Mouse (Mus musculus): ENCODE data around the gene Mcemp1.
A peak's percentile ranks its signal among the peaks of the same experiment; 100 is the strongest.

Gene Mcemp1

DNA sequence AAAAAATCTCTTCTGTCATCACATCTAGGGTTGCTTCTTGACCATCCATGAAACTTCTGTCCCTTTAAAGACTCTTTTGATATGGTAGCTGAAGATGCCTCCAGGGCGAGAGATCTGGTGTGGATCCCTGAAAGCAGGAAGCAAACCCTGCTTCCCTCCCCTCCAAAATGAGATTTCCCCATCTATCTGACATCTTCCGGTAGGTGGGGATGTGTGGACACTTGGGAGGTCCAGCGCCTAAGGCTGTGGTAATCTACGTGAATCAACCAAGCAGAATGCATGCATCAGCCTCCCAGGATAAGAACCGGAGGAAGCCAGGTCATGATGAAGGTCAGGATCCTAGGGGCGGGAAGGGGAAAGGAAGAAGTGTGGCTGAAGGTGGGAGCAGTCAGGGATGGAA is at the start of gene Mcemp1:
Mcemp1 (plus strand) TSS at position 248 of the 400 bp plus-strand sequence.
- DNase-seq = no peak

DNA sequence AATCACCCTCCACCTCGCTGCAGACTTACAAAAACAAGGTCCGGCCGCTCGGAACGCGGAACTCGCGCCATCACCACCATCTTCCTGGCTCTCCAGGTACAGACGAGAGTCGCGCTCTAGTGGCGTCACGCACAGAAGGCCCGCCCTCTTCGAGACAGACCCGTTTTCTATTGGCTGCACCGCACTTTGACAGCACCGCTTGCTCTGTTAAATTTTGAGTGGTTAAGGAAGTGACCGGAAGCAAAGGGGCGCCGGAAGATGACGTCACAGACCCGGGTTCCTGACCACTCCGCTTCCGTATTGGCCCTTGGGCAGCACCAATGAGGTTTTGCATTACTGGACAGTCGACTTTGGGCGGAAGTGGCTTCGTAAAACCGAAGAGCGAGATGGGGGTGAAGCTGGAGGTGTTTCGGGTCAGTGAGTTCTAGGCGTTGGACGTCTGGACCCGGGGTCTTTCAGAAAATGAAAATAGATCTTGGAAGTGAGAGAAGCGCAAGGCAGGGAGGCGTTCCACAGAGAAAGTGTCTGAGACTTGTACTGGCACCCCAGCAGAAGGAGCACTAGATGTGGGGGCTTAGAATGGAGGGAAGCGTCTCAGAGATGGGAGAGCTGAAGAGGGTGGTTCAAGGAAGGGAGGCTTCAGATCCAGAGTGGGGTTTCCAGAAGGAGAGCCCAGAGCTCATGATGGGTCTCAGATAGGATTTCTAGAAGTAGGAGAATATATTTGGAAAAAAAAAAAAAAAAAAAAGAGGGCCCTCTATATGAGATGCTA is 44.2 kb upstream of the Mcemp1 start, which contains the start of the genes Xab2 and Pet100:
Xab2 (minus strand) TSS at position 118 of the 772 bp plus-strand sequence.
Pet100 (plus strand) TSS at position 350 of the 772 bp plus-strand sequence.
- peak; percentile 98 for DNase-seq

DNA sequence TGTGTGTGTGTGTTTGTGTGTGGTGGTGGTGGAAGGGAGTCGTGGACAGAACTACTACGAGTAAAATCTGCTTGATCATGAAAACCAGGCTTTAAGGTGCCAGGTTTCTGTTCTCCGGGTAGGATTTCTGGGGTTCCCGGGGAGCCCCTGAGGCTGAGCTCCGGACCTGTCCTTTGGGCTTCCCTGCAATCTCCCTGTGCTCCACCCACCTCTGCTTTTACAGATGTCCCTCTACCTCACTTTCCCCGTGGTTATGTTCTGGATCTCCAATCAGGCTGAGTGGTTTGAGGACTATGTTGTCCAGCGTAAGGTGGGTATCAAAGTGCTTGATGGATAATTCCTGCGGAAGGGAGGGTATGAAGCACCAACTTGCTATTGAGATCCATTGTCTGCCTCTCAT is 43.4 kb upstream of the Mcemp1 start:
- DNase-seq = no peak

GRCm38 (mm10) chr8:3625445-3625844 is 40.1 kb upstream of the Mcemp1 start, which contains the start of gene Pcp2:
Gene Pcp2, minus strand, starts transcription at chr8:3625545.
- no peak for DNase-seq

GRCm38 (mm10) chr8:3626971-3627370 is 38.6 kb upstream of the Mcemp1 start:
- no peak for DNase-seq

- no peak for DNase-seq
These were observed 37.5 kb upstream of the Mcemp1 start for GRCm38 (mm10) chr8:3628014-3628413.

DNA sequence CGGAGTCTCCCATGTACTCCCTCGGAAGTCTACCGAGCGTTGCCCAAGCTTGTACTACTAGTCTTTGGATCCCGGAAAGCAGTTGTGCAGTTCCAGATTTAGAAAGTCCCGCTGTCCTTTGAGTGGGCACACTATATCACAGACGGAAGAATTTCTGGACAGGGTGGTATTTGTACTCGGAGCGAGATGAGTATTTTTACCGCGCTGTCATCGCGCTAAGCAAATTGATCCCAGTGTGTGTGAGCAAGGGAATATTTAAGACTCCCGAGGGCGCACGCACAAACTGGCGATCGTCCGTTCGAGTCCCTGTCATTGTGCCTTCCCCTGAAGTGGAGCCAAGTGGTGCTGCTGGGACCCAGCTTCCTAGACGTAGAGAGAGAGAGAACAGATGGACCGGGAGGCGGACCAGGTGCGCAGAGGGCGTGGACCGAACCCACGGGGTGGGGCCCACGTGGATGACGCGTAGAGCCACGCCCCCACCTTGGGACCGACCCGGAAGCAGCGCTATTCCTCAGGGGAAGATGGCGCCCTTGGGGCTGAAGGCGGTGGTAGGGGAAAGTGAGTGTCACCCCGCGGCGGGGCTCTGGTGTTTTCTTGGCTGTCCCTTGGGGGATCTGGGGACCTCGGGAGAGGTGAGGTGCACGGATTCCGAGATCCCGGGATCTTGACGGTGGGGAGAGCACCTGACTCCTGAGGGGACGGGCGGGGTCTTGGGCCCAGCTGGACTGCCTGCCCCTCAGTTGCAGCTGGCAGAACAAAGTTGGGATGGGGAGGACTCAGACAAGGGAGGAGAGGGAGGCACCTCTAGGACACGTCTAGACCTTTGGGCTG is 34.7 kb upstream of the Mcemp1 start, which contains the start of gene Stxbp2:
Stxbp2 (plus strand) TSS at position 309 of the 831 bp plus-strand sequence.
- DNase-seq = peak; percentile 70

DNA sequence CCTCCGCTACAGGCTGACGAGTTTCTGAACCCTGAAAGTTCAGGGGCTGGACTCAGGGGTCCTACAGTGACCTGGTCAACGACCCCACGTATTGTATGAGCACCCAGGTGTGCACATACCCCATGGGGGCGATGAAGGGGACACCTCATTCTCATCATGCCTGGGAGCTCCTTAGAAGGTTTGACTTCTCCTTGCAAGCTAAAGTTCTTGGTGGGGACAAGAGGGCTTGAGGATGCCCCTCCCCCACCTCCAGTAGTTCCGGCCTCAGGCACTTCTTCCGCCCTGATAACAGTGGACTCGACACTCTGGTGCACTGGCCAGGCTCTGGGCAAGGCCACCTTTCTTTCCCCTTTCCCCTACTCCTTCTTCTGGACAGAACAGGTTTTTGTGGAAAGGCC is 34.1 kb upstream of the Mcemp1 start:
- no peak for DNase-seq

DNA sequence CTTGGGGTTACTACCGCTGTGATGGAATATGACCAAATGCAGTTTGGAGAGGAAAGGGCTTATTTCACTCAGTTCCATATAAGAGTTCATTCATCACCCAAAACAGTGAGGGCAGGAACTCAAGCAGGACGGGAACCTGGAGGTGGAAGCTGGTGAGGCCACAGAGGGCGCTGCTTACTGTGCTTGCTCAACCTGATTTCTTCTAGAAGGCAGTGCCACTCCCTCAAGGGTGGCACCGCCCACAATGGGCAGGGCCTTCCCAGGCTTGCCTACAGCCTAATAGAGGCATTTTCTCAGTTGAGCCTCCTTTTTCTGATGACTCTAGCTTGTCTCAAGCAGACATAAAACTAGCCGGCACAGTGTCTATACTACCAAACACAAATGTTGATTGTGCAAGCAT is 19.8 kb upstream of the Mcemp1 start:
- peak; percentile 22 for DNase-seq

DNA sequence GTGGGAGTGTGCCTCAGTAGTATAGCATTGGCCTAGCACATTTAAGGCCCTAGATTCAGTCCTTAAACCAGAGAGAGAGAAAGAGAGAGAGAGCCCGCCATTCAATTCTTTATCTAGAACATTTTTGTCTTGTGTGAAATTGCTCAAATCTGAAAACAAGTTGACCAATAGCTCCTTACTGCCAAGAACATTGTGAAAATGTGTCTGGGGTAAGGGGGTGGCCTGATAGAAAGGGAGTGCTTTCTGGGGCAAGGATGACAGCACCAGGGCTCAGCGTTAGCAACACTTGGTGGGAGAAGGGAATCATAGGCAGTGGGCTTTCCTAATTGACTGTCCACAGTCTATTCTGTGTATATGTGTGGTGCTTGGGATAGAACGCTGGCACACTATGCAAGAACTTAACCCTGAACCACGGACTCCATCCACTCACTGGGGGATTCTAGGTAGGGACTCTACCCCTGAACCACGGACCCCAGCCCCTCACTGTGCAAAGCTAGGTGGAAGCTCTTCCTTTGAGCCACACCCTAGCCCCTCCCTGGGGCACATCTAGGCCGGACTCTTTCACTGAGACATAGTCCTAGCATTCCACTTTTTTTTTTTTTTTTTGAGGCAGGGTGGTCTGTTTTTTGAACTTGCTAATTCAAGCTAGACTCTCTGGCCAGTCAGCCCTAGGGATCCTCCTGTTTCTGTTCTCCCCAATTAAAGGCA is 18.6 kb upstream of the Mcemp1 start:
- DNase-seq = no peak

- no peak for DNase-seq
These were observed 18.0 kb upstream of the Mcemp1 start for GRCm38 (mm10) chr8:3647561-3647960.

DNA sequence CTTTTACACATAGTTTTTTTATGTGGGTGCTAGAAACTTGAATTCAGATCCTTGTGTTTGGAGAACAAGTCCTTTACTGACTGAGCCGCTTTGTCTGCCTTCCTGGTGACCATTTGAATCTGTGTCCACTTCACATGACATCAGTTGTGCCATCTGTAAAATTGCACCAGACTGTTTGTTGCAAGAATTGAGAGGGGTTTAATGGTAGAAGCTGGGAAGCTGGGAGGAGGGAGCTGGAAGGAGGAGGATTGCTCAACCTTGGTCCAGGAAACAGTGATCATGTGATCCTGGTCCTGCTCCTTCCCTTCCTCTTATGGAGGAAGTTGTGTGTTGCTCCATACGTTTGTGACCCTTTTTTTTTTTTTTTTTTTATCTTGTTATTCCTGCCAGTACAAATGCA is 17.3 kb upstream of the Mcemp1 start:
- DNase-seq = no peak

GRCm38 (mm10) chr8:3648990-3649389 is 16.6 kb upstream of the Mcemp1 start:
- DNase-seq = no peak

GRCm38 (mm10) chr8:3652845-3653244 is 12.7 kb upstream of the Mcemp1 start:
- no peak for DNase-seq

- DNase-seq = no peak
These were observed 10.6 kb upstream of the Mcemp1 start for GRCm38 (mm10) chr8:3654726-3655508.

DNA sequence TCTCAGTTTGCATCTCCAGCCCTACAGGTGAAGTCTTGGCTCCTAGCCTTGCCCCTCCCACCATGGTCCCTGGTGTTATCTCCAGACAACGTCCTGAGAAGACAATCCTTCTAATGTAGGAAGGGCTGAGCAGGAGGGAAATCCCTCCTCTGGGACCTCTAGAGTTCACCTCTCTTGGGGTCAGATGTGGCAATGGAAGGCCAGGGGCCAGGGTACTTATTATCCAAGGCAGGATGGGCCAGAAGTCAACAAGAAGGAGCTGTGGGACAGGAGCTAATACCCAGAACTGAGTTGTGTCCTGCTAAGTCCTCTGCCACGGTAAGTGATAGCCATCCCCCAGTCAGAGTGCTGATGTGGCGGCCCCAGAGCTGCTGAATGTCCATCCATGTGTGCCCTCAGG is 10.0 kb upstream of the Mcemp1 start, which contains the start of gene Retn:
Retn (plus strand) TSS at position 245 of the 400 bp plus-strand sequence.
- no peak for DNase-seq

DNA sequence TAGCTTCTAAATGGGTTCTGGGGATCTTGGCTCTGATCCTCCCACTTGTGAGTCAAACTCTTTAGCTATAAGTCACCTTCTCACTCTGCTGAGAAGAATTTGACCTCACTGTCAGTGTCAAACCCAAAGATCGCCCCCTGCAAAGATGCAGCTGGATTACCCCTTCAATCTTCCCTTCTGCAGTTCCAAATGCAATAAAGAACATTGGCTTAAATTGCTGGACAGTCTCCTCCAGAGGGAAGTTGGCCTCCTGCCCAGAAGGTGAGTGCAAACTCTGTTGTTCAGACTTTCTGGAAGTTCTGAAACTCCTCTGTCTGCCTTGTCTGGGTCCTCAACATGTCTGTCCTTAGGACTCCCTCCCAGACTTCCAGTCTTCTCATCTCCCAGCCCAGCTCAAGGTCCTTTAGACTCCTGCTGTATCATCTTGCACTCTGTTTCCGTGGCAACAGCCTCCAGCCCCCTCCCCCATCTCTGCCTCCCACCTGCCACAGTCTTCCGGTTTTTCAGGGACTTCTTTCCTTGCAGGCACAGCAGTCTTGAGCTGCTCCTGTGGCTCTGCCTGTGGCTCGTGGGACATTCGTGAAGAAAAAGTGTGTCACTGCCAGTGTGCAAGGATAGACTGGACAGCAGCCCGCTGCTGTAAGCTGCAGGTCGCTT is 8.7 kb upstream of the Mcemp1 start:
- DNase-seq = peak; percentile 26

GRCm38 (mm10) chr8:3660889-3661288 is 4.7 kb upstream of the Mcemp1 start:
- DNase-seq = no peak

DNA sequence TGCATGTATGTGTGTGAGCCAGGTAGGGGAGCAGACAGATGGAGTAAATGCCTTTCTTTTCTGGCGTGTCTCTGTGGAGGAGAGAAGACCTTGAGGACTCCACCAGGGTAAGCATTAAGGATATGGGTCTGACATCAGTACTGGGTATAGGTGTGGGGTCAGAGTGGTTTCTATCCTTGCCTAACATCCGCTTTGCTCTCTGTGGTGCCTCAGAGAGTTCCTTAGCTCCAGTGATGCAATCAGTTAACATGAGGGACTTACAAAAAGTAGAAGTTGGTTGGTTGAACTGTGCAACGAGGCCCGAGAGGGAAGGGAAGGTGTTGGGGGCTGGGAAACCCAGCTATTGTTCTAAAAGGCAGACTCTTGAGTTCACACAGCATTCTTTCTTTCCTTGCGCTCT is 1.1 kb upstream of the Mcemp1 start:
- DNase-seq = no peak

DNA sequence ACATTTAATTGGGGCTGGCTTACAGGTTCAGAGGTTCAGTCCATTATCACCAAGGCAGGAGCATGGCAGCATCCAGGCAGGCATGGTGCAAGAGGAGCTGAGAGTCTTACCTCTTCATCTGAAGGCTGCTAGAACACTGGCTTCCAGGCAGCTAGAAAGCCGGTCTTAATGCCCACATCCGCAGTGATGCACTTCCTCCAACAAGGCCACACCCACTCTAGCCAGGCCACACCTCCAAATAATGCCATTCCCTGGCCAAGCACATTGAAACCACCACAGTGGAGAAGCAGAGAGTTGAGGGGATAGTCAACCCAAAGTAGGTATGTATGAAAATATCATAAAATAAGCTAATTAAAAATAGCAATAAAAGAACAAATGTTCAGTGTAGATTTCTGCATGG is 4.8 kb downstream of the Mcemp1 start:
- no peak for DNase-seq

GRCm38 (mm10) chr8:3671980-3672491 is 6.5 kb downstream of the Mcemp1 start, which contains the start of gene Fcor:
Gene Fcor, minus strand, starts transcription at chr8:3672362.
- peak; percentile 92 for DNase-seq
